ENCODE assay signal across 8 mouse cellular contexts in genomic region chr19:41384922-41385508, GRCm38 (mm10). TPM values are rescaled to one million over a fixed set of nuclear protein-coding genes. Genes with fewer than 3 reads are reported as not detected.
DNase-seq lines count a peak whose midpoint lies in the region; ATAC-seq and TF ChIP-seq lines count a peak whose summit lies in the region.

Pik3ap1 (minus strand) TSS chr19:41385102.

- H3K4me2 ChIP-seq in kidney, embryonic 15.5 days: peak within 1 kb of the TSS; percentile 99

- no peaks in the 10 kb centered on the region for H3K4me1 ChIP-seq in cortical plate, adult 2 months (ENCODE audit: control insufficient read depth, insufficient read depth, low read length)
- peaks cover 23% of the 10 kb centered on the region for H3K4me1 ChIP-seq in heart, embryonic 10.5 days
- peaks cover 11% of the 10 kb centered on the region for H3K4me1 ChIP-seq in kidney, embryonic 15.5 days

- 1% methylated on average over 40 of the region's 41 CpGs for WGBS in heart, embryonic 10.5 days
- under 1% methylated on average over 41 of the region's 41 CpGs for whole genome bisulfite sequencing in kidney, embryonic 15.5 days

- peak; percentile 64; the same call in 1 of the 2 replicates for ATAC-seq in kidney, embryonic 15.5 days (replicated peaks; ENCODE audit: low FRiP score)

- peak; percentile 33 to 41 for DNase-seq in right cerebral cortex, postnatal 10 days (ENCODE audit: low spot score in 2 of 2)
- DNase-seq in right cerebral cortex, adult 18-20 months: no peak
- no peak for DNase-seq in heart, embryonic 10.5 days (ENCODE audit: low spot score)
- peak; percentile 59 for DNase-seq in lung, postnatal 10 days
- peak; percentile 55 for DNase-seq in retina, embryonic 14.5 days (ENCODE audit: low spot score)
- no peak for DNase-seq in yolk sac, embryonic 10.5 days (ENCODE audit: low spot score)

- no peak within 1 kb of the TSS for H3K27ac ChIP-seq in cortical plate, adult 2 months (ENCODE audit: insufficient read depth, low read length)
- peak within 1 kb of the TSS; percentile 73 for H3K27ac ChIP-seq in heart, embryonic 10.5 days
- no peak within 1 kb of the TSS for H3K27ac ChIP-seq in kidney, embryonic 15.5 days

- TF ChIP-seq CTCF in cortical plate, adult 2 months (IDR thresholded peaks at IDR 0.05; ENCODE audit: extremely low read depth, insufficient read depth, low read length): no peak

- H3K27me3 ChIP-seq in heart, embryonic 10.5 days (ENCODE audit: insufficient read depth, poor library complexity, severe bottlenecking): peaks cover 31% of the 10 kb centered on the region
- peaks cover 23% of the 10 kb centered on the region for H3K27me3 ChIP-seq in kidney, embryonic 15.5 days

- no peaks in the 10 kb centered on the region for H3K36me3 ChIP-seq in heart, embryonic 10.5 days
- H3K36me3 ChIP-seq in kidney, embryonic 15.5 days: no peaks in the 10 kb centered on the region

- H3K9me3 ChIP-seq in heart, embryonic 10.5 days: no peaks in the 10 kb centered on the region
- H3K9me3 ChIP-seq in kidney, embryonic 15.5 days (replicated peaks): no peaks in the 10 kb centered on the region

- H3K4me3 ChIP-seq in cortical plate, adult 2 months (ENCODE audit: insufficient read depth, low read length): peak within 1 kb of the TSS; percentile 24
- H3K4me3 ChIP-seq in heart, embryonic 10.5 days: peak within 1 kb of the TSS; percentile 73
- peak within 1 kb of the TSS; percentile 53 for H3K4me3 ChIP-seq in kidney, embryonic 15.5 days (replicated peaks)

- peak within 1 kb of the TSS; percentile 30 for H3K9ac ChIP-seq in kidney, embryonic 15.5 days

- TF ChIP-seq POLR2A in cortical plate, adult 2 months (IDR thresholded peaks at IDR 0.05; ENCODE audit: extremely low read depth, insufficient read depth, low read length): no peak

RNA-seq across cellular contexts. Expression of gene Pik3ap1, which starts in this region (rescaled TPM):
- 2.6 TPM in 2 replicates for polyA plus RNA-seq in cortical plate, adult 2 months (2012; rRNA removed)
- 0.83 and 1.1 TPM in 2 replicates for polyA plus RNA-seq in heart, embryonic 10.5 days (2016; fragmentation: Nextera tagmentation; extraction: Ambion mirVana)
- polyA plus RNA-seq in kidney, embryonic 15.5 days (2015; fragmentation: Nextera tagmentation; extraction: Ambion mirVana): 1.7 and 2.2 TPM in 2 replicates

Comparison
In these comparisons a context has a peak if more than half of its experiments do, and no peak if none do; other contexts are left out.
1. DNase-seq: peak in right cerebral cortex, postnatal 10 days (2 of 2), lung, postnatal 10 days (single experiment) and retina, embryonic 14.5 days (single experiment); none in right cerebral cortex, adult 18-20 months (single experiment), heart, embryonic 10.5 days (single experiment) and yolk sac, embryonic 10.5 days (single experiment).
2. Peak in every context shown above with its lines, with median percentiles within 50 percentile points of each other: H3K4me3 ChIP-seq.